Mouse (Mus musculus) telencephalon, adult 2 months (tissue): ENCODE results near the gene Iqch.
"Not testable (repeated sequence)": the region's sequence is repeated elsewhere in the genome, so short reads cannot be mapped to it uniquely, and the experiment has no call there.

Experiments used
- DNase-seq: peaks from one replicate; pipeline ENCODE4 v3.0.0-alpha.2; 2011; ENCODE audit warnings: low read depth, low spot score

The Iqch gene

DNA sequence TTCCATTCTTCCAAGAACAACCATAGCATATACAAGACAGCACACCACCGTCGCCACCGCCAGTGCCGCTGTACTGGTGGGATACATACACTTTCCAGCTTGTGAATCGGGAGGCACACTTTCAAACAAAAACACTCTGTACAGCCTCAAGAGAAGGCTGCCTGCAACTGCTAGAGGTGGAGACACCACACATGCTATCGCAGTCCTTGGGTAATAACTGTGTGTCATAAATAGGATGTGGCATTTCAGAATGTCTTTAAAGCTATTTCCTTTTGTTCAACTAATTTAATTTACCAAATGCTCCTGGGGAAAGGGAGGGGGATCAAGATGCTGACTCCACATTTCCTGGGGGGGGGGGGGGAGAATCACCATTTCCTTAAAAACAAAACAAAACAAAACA, 34.0 kb downstream of the Iqch start:
- no peak for DNase-seq

DNA sequence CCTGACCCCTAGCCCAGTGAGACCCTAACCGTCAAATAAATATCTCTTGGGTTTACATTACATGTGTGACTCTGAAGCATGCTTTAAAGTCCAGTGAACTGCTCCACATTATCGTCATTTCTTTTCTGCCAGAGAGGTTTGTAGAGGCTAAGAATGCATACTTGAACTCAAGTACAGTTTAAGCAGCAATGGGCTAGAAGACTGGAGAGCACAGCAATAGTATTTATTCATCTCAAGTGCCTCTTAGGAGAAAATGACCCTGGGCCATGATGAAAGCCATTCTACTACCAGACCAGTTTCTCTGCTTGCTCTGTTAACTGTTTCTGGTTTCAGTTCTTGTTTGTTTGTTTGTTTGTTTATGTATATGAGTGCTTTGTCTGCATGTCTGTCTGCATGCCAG, 38.9 kb downstream of the Iqch start:
- DNase-seq: no peak

DNA sequence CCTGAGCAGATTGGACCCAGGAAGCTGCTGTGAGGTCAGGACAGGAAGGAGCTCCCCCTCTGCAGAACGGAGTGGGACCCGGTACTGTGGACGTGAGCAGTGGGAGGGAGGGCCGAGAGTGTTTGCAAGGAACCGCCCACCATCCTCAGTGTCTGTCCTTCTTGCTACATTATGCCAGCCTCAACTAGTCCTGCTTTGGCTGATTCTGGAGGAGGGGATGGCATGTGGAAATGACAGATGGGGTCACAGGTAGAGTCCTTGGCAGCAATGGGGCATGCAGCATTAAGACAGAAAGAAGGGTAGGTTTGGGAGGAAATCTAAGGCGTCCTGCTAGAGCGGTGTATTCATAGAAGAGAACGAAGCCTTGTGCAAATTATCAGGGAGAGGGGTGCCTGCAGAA, 40.4 kb downstream of the Iqch start:
- no peak for DNase-seq

DNA sequence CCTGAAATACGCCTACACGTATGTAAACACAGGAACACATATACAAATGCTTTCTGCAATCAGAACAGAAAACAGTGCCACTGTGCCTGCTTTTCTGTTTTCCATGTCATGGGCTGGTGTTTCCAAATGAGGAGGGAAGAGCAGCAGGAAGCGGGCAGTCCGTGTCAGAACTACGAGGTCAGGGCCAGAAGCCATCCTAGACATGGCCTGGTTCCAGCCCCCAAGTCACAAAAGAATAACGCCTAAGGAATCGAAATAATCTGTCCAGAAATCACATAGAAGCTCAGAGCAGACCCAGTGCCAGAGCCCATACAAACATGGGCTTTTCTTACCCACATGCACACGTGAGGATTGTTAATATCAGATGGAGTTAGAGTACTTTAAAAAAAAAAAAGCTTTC, 45.4 kb downstream of the Iqch start:
- DNase-seq: no peak

DNA sequence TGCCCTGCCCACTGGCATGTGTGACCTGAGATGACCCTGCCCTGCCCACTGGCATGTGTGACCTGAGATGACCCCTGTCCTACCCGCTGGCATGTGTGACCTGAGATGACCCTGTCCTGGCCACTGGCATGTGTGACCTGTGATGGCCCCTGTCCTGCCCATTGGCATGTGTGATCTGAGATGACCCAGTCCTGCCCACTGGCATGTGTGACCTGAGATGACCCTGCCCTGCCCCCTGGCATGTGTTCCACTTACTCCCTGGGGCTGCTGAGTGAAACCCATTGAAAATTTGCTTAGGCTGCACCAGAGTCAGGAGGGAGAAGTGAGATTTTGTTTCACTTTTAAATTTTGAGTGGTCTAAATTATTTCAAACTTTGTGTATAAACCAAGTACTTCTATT, 46.0 kb downstream of the Iqch start:
- no peak for DNase-seq

DNA sequence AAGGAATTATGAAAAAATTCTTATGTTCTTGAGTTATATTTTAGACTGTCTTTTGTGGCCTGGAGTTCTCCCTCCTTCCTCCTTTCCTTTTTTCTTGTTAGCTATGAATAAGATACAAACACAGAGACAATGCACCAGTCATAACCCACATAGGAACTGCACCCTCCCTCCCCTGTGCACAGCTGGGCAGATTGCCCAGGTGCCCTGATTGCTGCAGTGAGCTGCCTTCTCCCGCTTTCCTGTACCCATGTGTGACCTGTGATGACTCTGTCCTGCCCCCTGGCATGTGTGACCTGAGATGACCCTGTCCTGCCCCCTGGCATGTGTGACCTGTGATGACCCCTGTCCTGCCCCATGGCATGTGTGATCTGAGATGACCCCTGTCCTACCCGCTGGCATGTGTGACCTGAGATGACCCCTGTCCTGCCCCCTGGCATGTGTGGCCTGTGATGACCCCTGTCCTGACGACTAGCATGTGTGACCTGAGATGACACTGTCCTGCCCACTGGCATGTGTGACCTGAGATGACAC, 46.8 kb downstream of the Iqch start:
- DNase-seq: no peak

DNA sequence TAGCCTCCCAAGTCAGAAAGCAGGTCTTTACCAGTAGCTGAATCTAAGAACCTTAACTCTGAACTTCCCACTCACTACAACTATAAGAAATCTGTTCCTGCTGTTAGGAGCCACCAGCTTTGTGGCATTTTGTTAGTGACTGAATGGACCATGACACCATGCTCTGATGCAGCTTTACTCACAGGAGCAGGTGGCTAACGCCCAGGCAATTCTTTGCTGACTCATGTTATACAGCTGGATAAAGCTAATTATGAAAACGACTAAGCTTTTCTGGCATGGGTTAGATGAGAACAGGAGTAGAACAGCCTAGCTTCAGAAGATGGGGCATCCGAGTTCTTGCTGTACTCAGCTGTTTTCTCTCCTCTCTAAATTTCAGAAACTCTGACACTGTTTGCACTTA, 48.7 kb downstream of the Iqch start:
- peak; percentile 76 for DNase-seq

DNA sequence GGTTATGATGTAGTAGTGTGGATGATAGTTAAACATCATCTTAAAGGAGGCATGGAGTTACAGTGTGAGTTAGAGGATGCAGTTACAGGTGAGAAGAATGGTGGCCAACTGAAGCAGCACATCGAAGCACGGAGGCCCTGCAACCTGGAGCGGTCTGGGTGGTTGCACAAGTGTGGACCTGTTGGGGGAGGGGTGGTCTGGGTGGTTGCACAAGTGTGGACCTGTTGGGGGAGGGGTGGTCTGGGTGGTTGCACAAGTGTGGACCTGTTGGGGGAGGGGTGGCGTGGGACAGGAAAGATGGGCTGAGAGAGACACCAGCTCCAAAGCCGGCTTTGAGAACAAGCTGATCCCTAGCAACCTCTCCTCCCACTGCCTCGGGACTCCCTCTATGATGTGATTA, 51.6 kb downstream of the Iqch start:
- not testable (repeated sequence) for DNase-seq

DNA sequence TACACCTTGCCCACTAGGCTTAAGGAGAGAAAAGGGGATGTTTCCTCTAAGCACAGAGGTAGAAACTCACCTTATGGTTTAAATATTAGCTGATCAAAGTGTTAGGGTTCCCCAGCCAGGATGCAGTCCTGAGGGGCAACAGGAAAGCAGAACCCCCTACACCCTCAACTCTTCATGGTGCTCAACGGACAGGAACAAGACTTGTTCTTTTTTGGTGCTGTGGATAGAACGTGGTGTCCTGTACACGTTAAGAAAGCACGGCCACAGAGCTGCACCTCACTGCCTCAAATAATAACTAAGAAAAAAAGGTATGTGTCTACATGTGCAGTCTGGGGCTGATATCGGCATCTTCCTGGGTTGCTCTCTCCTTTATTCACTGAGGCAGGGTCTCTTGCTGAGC, 53.3 kb downstream of the Iqch start:
- no peak for DNase-seq

DNA sequence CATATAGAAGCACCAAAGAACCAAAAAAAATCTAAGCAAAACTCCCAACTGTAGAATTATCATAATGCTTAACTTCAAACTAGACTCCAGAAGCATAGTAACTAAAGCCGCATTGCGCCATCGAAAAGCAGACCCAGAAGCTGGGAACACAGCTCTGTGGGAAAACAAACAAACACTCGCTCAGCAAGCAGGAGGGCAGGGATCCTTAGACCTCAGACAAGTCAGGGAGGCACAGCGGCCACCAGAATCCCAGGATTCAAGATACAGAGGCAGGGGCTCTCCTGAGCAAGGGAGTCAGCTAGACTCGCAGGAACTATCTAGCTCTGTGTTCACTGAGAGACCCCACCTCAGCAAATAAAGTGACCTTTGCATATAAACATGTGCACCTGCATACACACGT, 60.4 kb downstream of the Iqch start:
- no peak for DNase-seq

DNA sequence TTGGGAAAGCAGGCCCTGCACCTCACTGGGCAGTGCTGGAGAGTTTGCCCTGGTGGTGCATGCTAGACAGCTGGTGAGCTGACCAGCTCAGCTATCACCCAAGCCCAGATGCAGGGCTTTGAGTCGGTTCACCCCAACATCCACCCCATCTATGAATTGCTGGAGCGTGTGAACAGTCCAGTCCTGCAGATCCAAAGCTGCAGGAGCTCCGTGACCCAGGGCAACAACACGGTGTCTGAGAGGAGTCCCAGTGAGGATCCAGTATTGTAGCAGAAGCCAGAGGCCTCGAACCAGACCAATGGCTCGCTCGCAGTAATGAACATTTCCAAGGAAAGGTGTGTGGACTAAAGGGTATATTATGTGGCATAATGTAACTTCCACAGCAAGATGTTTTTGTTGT, 61.0 kb downstream of the Iqch start:
- no peak for DNase-seq

DNA sequence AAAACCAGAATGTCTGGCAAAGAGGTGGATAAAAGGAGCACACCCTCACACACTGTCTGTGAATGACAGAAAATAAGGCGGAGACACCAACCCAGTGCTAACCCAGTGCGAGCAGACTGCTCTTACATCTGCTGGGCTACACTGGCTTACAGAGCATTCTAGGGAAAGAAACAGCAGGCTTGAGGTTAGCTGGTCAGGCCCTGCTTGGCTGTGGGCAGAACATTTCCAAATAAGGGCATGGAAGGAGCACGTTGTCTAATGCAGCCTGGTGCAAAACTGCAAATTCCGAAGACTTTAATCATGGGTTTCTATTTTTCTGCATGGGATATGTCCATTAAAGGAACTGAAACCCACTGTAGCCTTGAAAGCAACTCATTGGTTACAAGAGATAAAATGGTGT, 64.8 kb downstream of the Iqch start:
- no peak for DNase-seq

DNA sequence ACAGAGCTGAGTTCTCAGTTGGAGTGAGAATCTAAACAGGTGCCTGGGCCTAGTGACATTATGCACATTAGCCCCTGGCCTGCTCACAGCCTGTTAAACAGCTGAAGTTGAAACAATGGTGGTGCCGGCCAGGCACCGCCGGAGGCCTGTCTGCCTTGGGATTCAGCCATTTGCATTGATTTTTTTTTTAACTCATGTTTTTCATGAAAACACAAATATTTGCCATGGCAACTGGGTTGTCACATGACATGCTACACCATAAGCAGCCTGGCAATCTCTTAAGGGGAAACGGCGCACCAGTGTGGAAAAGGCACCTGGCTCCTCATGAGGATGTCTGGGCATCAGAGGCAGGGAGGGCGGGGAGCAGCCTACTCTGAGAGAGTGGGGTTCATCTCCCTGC, 67.3 kb downstream of the Iqch start:
- DNase-seq: peak; percentile 19

DNA sequence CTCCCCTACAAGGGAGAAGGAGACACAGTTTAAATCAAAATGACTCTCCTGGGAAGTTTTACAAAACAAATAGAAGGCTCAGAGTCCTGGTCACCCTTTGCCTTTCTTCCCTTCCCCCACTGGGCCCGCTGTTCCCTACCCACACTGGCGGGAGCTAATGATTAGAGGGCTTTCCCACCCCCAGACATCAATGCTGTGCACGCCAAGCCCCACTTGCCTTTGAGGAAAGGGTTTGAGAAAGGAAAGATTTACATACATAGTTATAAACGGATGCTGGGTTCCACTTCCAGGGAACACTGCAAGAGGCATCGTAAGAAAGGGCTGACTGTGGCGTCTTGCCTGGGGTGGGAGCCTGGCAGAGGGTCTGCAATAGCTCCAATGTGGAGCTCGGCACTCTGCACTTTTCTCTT, 67.9 kb downstream of the Iqch start:
- DNase-seq: no peak

DNA sequence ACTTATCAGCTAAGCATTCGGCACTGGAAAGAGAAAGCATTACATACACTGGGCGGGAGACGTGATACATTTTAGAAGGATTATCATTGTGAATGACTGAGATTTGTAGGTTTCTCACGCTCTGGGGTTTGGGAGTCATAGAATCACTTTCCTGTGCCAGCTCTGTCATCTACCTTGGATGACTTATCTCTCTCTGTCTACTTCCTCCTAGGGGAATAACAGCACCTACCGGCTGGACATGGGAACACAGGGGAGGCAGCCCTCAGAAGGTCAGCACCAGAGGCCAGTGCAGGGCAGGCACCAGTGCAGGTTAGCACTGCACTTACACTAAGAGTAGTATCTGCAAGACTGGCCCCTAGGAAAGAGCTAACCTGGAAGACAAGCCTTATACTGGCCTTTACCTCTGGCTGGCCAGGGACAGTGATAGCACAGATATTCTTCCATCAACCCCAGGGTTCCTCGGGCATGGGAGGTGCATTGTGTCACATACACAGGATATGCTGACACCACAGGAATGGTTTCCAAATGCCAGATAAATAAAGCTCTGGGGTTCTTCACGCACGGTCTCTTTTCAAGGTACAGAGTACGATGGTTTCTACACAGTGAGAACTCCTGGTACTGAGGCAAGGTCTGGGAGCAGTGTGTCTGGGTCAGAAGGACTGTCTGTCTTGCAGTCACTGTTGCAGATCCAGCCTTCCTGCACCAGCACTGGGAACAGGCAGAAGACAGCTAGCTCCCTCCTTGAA, 69.2 kb downstream of the Iqch start:
- DNase-seq: no peak

DNA sequence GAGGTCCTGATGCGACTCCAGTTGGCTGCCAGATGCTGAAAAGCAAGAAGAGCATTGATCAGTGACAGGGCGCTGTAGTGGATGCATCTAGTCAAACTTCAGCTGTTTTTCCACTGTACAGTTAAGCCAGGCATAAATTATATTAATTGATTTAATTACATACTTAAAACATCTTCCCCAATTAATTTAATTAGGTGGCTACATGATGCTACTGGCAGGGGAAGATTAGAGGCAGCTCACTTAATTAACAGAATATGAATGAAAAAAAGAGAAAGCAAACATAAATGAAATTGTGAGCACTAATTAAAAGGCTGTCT, 78.4 kb downstream of the Iqch start:
- no peak for DNase-seq

DNA sequence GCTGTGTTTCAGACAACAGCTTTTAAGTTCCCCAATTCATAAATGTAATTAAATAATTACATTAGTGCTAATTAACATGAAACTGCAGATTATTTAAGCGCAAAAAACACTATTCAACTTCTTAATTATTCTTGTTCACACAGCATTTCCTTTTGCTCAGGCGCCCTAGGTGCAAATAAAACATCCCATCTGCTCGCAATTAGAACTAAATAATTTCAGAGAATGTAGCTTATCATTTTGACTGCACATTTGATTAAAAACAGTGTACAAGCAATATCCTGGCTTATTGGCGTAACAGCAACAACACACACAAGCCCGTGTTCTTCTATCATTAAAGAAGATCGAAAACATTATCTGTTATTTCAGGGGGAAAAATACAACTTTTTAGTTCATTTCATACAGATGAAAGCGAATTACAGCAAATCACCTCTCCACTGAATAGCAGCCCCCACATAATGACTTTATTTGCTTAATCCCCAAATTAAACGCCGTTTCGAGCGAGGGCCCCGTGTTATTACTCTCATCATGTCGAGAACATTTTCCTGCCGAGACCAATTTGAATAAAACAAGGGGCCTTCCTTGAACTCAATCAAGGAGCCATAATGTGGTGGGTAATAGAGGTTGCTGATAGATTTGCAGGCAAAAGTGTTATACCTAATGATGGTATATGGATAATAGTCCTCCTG, 78.9 kb downstream of the Iqch start:
- no peak for DNase-seq

DNA sequence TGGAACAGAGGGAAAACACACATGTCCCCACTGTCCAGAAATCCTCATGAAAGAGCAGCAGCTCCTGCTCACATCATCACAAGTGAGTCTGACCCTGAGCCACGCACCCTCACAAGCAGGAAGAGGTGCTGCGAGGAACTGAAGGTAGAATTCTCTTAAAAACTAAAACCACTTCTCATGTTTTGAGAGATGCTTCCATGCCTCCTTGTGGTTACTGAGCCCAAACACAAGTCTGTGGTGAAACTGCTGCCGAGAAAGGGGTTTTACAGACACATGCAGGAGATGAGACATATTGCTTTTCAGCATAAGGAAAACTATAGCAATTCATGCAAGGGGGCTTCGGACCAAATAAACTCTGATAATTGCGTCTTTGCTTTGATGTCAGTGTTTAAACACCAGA, 89.4 kb downstream of the Iqch start:
- DNase-seq: no peak

DNA sequence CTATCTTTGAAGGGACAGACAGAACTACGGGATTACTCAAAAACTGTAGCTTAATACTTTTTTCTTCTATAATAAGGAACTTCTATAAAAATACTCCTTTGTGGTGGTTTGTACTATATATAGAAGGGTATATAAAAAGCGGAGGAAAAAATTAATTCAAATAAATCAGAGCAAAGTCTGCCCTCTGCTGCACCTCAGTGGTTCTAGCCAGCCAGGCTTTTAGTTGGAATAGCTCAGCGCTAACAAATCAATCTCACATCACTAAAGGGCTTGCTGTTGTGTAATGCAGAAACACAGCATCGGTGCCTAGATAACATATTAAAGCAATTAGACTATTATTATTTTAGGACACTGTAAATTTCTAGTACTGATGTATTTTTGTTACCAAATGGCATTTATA, 91.3 kb downstream of the Iqch start:
- no peak for DNase-seq

DNA sequence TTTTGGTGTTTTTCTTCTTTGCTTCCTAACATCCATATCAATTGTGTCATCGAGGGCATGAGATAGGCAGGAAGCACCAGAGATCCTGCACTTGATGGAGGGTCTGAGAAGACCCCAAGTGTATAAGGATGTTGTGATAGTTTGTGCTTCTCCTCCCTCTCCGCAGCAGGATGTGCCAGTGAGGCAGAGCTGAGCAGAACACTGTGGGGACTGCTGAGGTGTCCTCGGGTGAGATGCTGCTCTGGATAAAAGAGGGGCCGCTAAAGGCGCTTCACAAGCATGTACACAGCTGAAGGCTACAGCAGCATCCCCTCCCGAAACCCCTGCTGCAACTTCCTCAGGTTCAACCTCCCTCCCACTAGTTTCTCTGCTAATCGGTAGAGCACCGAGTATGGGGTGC, 95.2 kb downstream of the Iqch start:
- DNase-seq: no peak

DNA sequence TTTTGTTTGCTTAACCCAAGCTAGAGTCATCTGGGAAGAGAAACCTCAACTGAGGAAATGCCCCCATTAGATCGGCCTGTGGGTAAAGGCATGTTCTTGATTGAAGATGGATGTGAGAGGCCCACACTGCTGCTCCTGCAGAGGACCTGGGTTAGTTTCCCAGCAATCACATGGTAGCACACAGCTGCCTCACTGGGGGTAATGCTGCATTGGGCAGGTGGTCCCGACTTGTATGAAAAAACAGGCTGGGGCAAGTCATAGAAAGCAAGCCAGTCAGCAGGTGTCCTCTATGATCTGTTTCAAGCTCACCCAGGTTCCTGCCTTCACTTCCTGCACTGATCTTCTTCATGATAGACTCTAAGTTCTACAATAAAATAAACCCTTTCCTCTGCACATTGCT, 98.4 kb downstream of the Iqch start:
- DNase-seq: no peak

DNA sequence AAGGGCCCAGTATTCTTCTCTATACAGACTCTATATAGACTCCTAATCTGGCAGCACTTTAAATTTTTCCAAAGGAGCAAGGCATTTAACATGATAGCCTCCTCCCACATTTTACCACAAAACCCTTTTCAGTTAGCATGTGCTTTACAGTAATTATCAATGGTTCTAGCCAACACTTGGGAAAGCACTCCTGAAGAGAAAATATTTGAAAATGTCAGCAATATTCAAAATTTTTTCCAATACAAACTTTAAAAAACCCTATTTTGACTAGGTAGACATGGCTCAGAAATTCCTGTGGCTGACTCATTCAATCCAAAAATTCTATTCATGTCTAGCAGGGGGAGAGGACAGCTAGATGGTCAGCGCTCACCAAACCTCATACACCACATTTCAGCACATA, 100.8 kb downstream of the Iqch start:
- DNase-seq: no peak

DNA sequence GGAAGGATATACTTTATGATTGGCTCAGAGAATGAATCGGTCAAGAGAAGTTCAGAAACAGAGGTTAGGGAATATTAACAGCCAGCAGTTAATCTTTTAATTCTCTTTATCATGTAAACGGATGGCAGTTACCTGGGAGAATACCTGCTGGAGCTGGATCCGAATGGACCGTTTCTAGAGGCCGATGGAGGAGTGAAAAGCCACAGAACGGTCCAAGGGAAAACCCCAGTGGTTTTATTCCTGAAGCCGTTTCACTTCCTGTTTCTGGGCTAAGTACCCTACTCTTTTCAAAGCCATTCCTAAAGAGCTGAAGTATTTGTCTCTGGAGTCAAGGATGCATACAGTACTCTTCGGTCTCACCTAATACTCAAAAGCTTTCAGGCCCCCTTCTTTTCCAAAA, 102.4 kb downstream of the Iqch start:
- no peak for DNase-seq

DNA sequence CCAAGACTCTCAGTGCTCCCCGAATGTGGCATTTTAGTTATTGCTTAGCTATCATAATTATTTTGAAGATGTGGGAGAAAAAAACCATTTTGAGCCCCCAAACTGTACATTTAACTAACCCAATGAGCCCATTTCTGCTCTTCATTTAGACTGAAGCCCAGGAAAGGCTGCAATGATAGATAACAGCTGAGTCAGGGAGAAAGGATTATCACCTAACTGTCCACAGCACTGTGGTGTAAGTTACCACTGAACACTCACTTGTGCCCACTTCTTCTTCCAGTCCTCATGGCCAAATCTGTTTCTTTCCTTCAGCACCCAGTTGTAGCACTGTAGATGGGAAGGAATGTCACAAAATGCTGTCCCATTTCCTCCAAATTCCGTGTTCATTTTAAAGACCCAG, 106.5 kb downstream of the Iqch start:
- DNase-seq: no peak
